Mouse (Mus musculus): ENCODE data around the gene Pgm1. TPM values are rescaled to one million over a fixed set of nuclear protein-coding genes. Genes with fewer than 3 reads are reported as not detected.

Pgm1 gene
- total RNA-seq, 2 experiments from 2014 or later = 39.6 to 43.4 TPM

GRCm38 (mm10) chr4:99947896-99948295 lies 18.7 kb downstream of the Pgm1 start:
- intact Hi-C loops (cut with DNase I) = no loop called here
- no peak for DNase-seq (ENCODE audit: extremely low spot score in 1 of 2, low spot score in 2 of 2)

DNA sequence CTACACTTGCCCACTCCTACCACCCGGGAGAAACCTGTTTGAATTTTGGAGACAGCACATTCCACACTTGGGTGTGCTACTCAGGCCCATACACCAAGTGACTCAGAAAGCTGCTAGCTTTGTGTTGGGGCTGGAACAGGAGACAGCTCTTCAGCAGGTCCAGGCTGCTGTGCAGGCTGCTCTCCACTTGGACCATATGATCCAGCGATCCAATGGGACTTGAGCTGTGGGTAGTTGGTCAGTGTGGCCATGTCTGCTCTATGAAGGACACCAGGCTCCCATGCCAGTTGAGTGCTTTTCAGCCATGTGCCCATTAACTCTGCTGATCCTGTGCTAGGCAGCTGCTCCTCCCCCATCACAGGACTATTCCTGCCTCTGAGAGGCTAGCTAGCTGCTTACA lies 24.7 kb downstream of the Pgm1 start:
- intact Hi-C loops (cut with DNase I) = loop anchor here (5.0 to 10.0 kb wide), 2 partner anchors 451 to 578 kb away; no protein-coding TSS in a partner anchor
- DNase-seq (ENCODE audit: extremely low spot score in 1 of 2, low spot score in 2 of 2) = no peak

- intact Hi-C loops (cut with DNase I) = loop anchor here (10.0 kb wide), 1 partner anchor 449 kb away; no protein-coding TSS in a partner anchor
- peak in 1 of 2 experiments; percentile 5 for DNase-seq (ENCODE audit: extremely low spot score in 1 of 2, low spot score in 2 of 2)
Measured at GRCm38 (mm10) chr4:99955396-99955795, 26.2 kb downstream of the Pgm1 start.

DNA sequence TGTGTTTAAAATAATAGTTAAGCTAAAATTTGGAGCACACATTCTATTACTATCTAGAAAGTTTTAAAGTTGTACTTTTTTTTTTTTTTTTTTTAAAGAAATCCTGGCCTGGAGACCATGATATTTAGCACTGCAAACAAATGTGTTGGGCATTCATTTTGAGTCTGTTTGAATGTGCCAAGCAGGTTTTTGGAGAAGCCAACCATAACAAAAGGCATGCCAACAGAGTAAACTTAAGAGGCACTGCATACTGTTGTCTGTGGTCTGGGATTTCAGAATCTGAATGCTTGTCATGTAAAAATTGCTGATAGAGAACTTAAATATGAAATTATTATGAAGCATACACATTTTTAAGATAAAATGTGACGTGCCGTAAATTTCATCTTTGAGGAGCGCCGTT lies 28.0 kb downstream of the Pgm1 start:
- intact Hi-C loops (cut with DNase I) = loop anchor here (10.0 kb wide), 1 partner anchor 448 kb away; no protein-coding TSS in a partner anchor
- DNase-seq (ENCODE audit: extremely low spot score in 1 of 2, low spot score in 2 of 2) = no peak

- intact Hi-C loops (cut with DNase I) = loop anchor here (10.0 kb wide), 1 partner anchor 447 kb away; no protein-coding TSS in a partner anchor
- no peak for DNase-seq (ENCODE audit: extremely low spot score in 1 of 2, low spot score in 2 of 2)
Measured at GRCm38 (mm10) chr4:99958084-99958815, 29.0 kb downstream of the Pgm1 start.

DNA sequence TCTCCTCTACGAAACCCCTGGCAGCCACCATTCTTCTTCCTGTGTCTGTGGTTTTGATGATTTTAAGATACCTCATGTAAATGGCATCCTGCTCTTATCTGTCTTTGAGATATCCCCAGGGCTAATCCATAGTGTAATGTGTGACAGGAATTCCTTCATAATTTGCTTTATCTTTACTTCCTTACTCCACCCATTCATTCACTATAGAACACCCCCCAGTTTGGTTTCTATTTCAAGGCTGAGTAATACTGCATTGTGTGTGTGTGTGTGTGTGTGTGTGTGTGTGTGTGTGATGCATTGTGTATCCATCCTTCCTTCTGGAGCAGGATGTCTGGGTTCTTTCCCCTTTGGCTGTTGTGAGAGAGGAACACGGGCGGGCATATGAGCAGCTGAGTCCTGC lies 30.1 kb downstream of the Pgm1 start:
- intact Hi-C loops (cut with DNase I) = loop anchor here (10.0 kb wide), 1 partner anchor 445 kb away; no protein-coding TSS in a partner anchor
- DNase-seq (ENCODE audit: extremely low spot score in 1 of 2, low spot score in 2 of 2) = no peak

- intact Hi-C loops (cut with DNase I) = no loop called here
- DNase-seq (ENCODE audit: extremely low spot score in 1 of 2, low spot score in 2 of 2) = no peak
Measured at GRCm38 (mm10) chr4:99966555-99966954, 37.3 kb downstream of the Pgm1 start.

- intact Hi-C loops (cut with DNase I) = no loop called here
- no peak for DNase-seq (ENCODE audit: extremely low spot score in 1 of 2, low spot score in 2 of 2)
Measured at GRCm38 (mm10) chr4:99969328-99969727, 40.1 kb downstream of the Pgm1 start.

GRCm38 (mm10) chr4:99970097-99970496 lies 40.9 kb downstream of the Pgm1 start:
- intact Hi-C loops (cut with DNase I) = no loop called here
- DNase-seq (ENCODE audit: extremely low spot score in 1 of 2, low spot score in 2 of 2) = peak in 1 of 2 experiments; percentile 4

GRCm38 (mm10) chr4:99972886-99973285 lies 43.7 kb downstream of the Pgm1 start:
- no peak for DNase-seq (ENCODE audit: extremely low spot score in 1 of 2, low spot score in 2 of 2)
- intact Hi-C loops (cut with DNase I) = no loop called here

- intact Hi-C loops (cut with DNase I) = no loop called here
- DNase-seq (ENCODE audit: extremely low spot score in 1 of 2, low spot score in 2 of 2) = no peak
Measured at GRCm38 (mm10) chr4:99973931-99974330, 44.7 kb downstream of the Pgm1 start.

- intact Hi-C loops (cut with DNase I) = no loop called here
Measured at GRCm38 (mm10) chr4:99974375-99974774, 45.2 kb downstream of the Pgm1 start.

GRCm38 (mm10) chr4:99979326-99979725 lies 50.1 kb downstream of the Pgm1 start:
- no peak for DNase-seq (ENCODE audit: extremely low spot score in 1 of 2, low spot score in 2 of 2)
- intact Hi-C loops (cut with DNase I) = no loop called here

More at GRCm38 (mm10) chr4:99974375-99974774, 45.2 kb downstream of the Pgm1 start:
- no peak for DNase-seq (ENCODE audit: extremely low spot score in 1 of 2, low spot score in 2 of 2)

GRCm38 (mm10) chr4:99981216-99981615 lies 52.0 kb downstream of the Pgm1 start:
- DNase-seq (ENCODE audit: extremely low spot score in 1 of 2, low spot score in 2 of 2) = no peak
- intact Hi-C loops (cut with DNase I) = no loop called here

GRCm38 (mm10) chr4:99983652-99984368 lies 54.6 kb downstream of the Pgm1 start:
- intact Hi-C loops (cut with DNase I) = no loop called here
- DNase-seq (ENCODE audit: extremely low spot score in 1 of 2, low spot score in 2 of 2) = no peak

- intact Hi-C loops (cut with DNase I) = no loop called here
- no peak for DNase-seq (ENCODE audit: extremely low spot score in 1 of 2, low spot score in 2 of 2)
Measured at GRCm38 (mm10) chr4:99984369-99984752, 55.1 kb downstream of the Pgm1 start.

DNA sequence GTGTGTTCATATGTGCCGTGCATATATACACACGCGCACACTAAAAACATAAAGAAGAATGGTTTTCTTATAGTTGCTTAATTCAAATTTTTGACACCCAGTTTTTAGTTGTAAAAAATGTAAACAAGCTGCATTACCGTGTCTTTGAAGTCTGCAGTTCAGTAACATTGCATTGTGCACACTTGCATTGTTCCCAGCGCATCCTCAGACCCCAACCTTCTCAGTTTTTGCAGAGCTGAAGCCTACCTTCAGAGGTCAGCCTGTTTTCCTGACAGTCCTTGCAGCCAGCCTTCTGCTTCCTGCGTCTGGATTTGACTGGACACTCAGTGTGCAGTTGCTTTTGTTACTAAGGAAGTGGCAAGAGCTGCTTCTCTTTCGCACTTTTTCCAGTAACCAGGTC lies 55.9 kb downstream of the Pgm1 start:
- no peak for DNase-seq (ENCODE audit: extremely low spot score in 1 of 2, low spot score in 2 of 2)
- intact Hi-C loops (cut with DNase I) = no loop called here

- DNase-seq (ENCODE audit: extremely low spot score in 1 of 2, low spot score in 2 of 2) = no peak
- intact Hi-C loops (cut with DNase I) = no loop called here
Measured at GRCm38 (mm10) chr4:99985631-99986030, 56.4 kb downstream of the Pgm1 start.

DNA sequence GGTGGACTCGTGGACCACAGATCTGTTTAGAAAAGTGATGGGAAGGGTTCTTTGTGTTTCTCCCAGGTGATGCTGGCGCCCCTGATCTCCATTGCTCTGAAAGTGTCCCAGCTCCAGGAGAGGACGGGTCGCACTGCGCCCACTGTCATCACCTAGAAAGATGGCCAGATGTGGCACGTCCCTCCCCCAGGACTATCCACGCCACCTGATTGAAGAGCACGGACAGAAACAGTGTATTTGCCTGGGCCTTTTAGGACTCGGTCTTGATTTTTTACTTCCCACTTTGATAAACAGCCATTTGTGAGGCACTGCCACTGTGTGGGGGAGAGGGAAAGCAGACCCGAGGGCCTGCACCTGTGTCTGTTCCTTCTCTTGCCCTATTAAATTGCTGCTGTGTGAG lies 57.4 kb downstream of the Pgm1 start:
- intact Hi-C loops (cut with DNase I) = no loop called here

GRCm38 (mm10) chr4:99988771-99989170 lies 59.6 kb downstream of the Pgm1 start:
- intact Hi-C loops (cut with DNase I) = no loop called here
- peak in 1 of 2 experiments; percentile 43 for DNase-seq (ENCODE audit: extremely low spot score in 1 of 2, low spot score in 2 of 2)

More for the DNA sequence above, 57.4 kb downstream of the Pgm1 start:
- DNase-seq (ENCODE audit: extremely low spot score in 1 of 2, low spot score in 2 of 2) = no peak
